Mouse (Mus musculus): ENCODE measurements at regions not wholly inside any gene's neighbourhood (a gene's known extent, or its start where the extent isn't known, plus 50 kb on each side); places are given as distances from the start of the nearest gene placed in this dataset.

DNA sequence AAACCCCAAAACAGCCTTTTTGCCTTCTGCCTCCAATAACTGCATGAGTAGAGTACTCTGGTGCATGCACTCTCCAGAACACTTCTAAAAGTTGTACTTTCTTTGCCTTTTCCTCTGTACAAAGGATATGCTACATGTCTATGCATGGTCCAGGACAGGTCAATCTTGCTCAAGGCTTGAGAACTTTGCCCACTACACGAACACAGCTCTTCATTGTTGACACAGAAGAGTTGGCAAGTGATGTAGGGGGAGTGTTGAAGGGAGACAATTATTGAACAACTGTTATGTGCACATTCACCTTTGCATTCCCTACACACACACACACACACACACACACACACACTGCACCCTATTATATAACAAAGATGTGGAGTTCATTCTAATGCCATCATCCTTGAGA, 264.5 kb upstream of the Gm6657 start:
- no peak for DNase-seq (ENCODE audit: extremely low spot score, low spot score)
- no peaks in the 10 kb centered on the region for H3K27me3 ChIP-seq (ENCODE audit: poor library complexity, severe bottlenecking)
- H3K4me1 ChIP-seq, result peaks cover 14% of the 10 kb centered on the region; the same call in 1 of the 2 replicates
- no peak overlapping the region for H3K27ac ChIP-seq
- H3K4me3 ChIP-seq, result no peak overlapping the region
- no peaks in the 10 kb centered on the region for H3K36me3 ChIP-seq (replicated peaks)
- 81% methylated on average over 1 of the region's 1 CpGs for WGBS
- H3K9me3 ChIP-seq, result no peaks in the 10 kb centered on the region

DNA sequence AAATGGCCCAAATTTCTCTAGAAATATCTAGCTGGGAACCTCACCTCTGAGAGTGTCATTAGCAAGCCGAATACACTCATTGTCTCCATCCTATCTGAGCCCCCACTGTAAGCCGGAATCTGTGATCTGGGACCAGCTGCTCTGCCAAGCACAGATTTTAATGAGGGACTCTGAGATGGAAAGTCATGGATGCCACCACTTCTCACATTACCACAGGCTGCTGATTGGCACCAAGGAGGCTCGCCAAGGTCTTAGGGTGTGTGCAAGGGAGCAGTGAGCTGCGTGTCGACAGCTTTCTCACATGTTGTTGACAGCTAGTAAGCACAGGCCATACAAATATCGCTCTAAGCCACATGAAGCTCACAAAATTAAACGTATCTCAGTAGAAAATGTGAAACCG, 250.1 kb upstream of the Gm6657 start:
- no peaks in the 10 kb centered on the region for H3K4me1 ChIP-seq
- H3K27ac ChIP-seq, result no peak overlapping the region
- DNase-seq (ENCODE audit: extremely low spot score, low spot score), result no peak
- WGBS, result 85% methylated on average over 8 of the region's 8 CpGs
- no peak overlapping the region for H3K4me3 ChIP-seq
- H3K9me3 ChIP-seq, result no peaks in the 10 kb centered on the region
- H3K36me3 ChIP-seq (replicated peaks), result no peaks in the 10 kb centered on the region
- H3K27me3 ChIP-seq (ENCODE audit: poor library complexity, severe bottlenecking), result no peaks in the 10 kb centered on the region

DNA sequence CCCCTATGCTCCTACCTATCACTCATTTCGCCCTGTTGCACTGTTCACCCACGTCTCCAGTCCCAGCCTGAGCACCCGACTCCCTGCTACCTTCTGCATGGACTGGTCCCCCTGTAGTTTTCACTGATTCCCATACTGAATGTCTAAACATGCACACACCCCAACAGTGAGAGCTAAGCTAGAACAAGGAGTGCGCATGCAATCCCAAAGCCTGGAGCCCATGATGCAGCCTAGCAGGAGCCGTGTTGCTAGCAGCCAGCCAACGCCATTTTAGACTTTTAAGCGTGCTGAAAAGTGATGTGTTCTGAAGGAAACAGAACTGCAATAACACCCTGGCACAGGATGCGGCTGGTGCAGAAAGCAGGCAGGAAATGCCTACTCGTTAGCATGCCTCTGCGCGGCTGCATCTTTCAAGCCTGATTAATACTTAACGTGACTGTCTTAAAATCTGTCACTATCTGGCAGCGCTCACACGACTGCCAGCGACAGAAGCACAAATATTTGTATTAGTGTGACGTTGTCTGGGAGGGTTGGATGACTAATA, 244.5 kb upstream of the Gm6657 start:
- no peaks in the 10 kb centered on the region for H3K9me3 ChIP-seq
- no peak overlapping the region for H3K4me3 ChIP-seq
- no peak overlapping the region for H3K27ac ChIP-seq
- no peak for DNase-seq (ENCODE audit: extremely low spot score, low spot score)
- 58% methylated on average over 16 of the region's 16 CpGs for WGBS
- H3K4me1 ChIP-seq, result peaks cover 8% of the 10 kb centered on the region
- H3K36me3 ChIP-seq (replicated peaks), result no peaks in the 10 kb centered on the region
- no peaks in the 10 kb centered on the region for H3K27me3 ChIP-seq (ENCODE audit: poor library complexity, severe bottlenecking)

DNA sequence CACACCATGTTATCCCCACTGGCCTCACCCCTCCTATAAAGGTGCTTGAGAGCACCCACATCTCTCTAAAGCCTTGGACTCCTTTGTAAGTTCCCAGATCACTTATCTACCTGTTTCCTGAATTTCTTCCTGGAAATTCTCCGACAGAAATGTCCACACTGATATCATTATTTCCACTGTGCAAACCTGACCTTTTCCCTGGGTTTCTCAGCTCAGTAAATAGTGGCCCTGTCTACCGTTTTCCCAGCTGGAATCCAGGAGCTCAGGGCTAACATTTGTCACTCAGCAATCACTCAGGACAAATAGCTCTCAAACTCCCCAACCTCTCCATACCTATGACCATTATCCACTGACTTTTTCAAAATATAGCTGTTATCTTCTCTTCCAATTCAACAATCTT, 241.6 kb upstream of the Gm6657 start:
- no peaks in the 10 kb centered on the region for H3K27me3 ChIP-seq (ENCODE audit: poor library complexity, severe bottlenecking)

DNA sequence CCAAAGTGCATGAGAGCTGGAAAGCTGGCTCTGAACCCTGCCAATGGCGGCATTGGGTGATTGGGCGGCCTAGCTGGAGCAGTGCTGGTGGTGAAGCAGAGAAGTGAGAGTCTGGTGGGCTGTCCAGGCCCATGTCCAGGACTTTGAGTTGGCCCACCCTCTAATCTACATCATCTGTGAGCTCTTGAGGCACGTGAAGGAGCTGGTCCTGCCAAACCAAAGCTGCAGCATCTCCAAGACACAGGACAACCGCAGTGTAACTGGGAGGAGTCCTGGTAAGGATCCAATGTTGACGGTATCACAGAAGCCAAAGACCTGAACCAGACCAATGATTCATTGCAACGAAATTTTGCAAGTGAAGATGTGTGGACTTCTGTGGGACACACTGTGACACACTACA, 231.4 kb upstream of the Gm6657 start:
- WGBS, result 88% methylated on average over 6 of the region's 6 CpGs
- H3K4me1 ChIP-seq, result peaks cover 6% of the 10 kb centered on the region; the same call in 1 of the 2 replicates
- no peak overlapping the region for H3K27ac ChIP-seq

More for the DNA sequence above, 241.6 kb upstream of the Gm6657 start:
- Histone ChIP-seq H3K36me3 (replicated peaks) (no peaks in the 10 kb centered on the region), H3K9me3 (no peaks in the 10 kb centered on the region), H3K27ac (no peak overlapping the region), H3K4me3 (no peak overlapping the region), H3K4me1 (peaks cover 15% of the 10 kb centered on the region)
- no peak for DNase-seq (ENCODE audit: extremely low spot score, low spot score)
- WGBS, result 71% methylated on average over 2 of the region's 2 CpGs

DNA sequence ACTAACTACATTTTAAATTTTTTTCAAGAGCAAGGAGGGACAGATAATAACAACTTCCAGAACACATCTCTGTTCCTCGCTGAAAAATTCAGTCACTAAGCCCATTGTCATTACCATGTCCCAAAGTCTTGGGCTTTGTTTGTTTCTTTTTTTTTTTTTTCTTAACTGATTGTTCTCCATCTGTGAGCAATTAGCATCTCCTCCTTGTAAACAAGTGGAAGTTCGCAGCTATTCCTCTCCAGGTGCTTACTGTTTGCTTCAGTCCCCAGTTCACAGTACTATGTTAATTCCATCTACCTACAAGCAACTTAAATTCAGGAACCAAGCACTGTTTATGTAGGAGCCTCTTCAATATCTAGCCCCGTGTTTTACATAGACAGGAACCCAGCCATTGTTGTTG, 225.5 kb upstream of the Gm6657 start:
- Histone ChIP-seq H3K4me3 (no peak overlapping the region), H3K36me3 (replicated peaks) (no peaks in the 10 kb centered on the region), H3K27me3 (ENCODE audit: poor library complexity, severe bottlenecking) (no peaks in the 10 kb centered on the region), H3K27ac (no peak overlapping the region), H3K4me1 (no peaks in the 10 kb centered on the region), H3K9me3 (no peaks in the 10 kb centered on the region)
- no peak for DNase-seq (ENCODE audit: extremely low spot score, low spot score)
- 70% methylated on average over 3 of the region's 3 CpGs for WGBS

More for the DNA sequence above, 231.4 kb upstream of the Gm6657 start:
- Histone ChIP-seq H3K4me3 (no peak overlapping the region), H3K27me3 (ENCODE audit: poor library complexity, severe bottlenecking) (no peaks in the 10 kb centered on the region), H3K36me3 (replicated peaks) (no peaks in the 10 kb centered on the region), H3K9me3 (no peaks in the 10 kb centered on the region)
- no peak for DNase-seq (ENCODE audit: extremely low spot score, low spot score)

DNA sequence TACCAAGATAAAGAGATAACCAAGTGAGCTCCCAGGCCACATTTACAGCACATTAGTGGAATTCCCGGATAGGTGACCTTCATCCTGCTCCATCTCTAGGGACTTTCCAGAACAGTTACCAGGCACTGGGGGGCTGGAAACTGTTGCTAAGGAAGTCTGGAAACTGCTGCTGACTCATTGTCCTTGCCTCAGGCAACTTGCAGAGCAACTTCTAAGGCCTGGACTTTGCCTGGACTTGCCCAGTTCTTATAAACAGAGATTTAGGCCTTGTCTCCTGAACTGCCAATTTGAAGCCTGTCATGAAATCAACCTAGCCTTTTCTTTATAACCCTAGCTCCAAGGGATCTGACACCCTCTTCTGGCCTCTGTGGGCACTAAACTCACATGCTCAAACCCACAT, 224.0 kb upstream of the Gm6657 start:
- no peak for DNase-seq (ENCODE audit: extremely low spot score, low spot score)
- Histone ChIP-seq H3K4me1 (no peaks in the 10 kb centered on the region), H3K4me3 (no peak overlapping the region), H3K9me3 (no peaks in the 10 kb centered on the region), H3K27ac (no peak overlapping the region), H3K27me3 (ENCODE audit: poor library complexity, severe bottlenecking) (no peaks in the 10 kb centered on the region), H3K36me3 (replicated peaks) (no peaks in the 10 kb centered on the region)
- 82% methylated on average over 1 of the region's 1 CpGs for WGBS

DNA sequence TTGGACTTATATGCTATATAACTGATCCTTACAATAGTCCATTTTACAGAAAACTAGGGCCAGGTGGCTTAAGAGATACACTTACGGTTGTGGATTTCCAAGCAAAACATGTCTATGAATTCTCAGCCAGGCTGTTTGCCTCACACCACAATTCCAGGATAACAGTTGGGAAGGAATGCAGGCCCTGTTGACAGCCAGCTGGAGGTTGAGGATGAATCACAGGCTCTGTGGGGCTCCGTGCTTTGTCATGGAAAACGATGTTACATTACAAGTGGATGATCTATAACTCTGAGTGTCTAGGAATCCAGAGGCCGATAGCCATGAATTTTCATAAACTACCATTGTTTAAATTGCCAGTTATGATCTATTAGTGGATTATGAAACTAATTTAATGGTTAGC, 221.9 kb upstream of the Gm6657 start:
- H3K9me3 ChIP-seq, result no peaks in the 10 kb centered on the region
- H3K36me3 ChIP-seq (replicated peaks), result no peaks in the 10 kb centered on the region
- H3K4me3 ChIP-seq, result no peak overlapping the region
- WGBS, result 73% methylated on average over 4 of the region's 4 CpGs
- no peaks in the 10 kb centered on the region for H3K27me3 ChIP-seq (ENCODE audit: poor library complexity, severe bottlenecking)
- DNase-seq (ENCODE audit: extremely low spot score, low spot score), result no peak
- H3K27ac ChIP-seq, result no peak overlapping the region
- H3K4me1 ChIP-seq, result no peaks in the 10 kb centered on the region

DNA sequence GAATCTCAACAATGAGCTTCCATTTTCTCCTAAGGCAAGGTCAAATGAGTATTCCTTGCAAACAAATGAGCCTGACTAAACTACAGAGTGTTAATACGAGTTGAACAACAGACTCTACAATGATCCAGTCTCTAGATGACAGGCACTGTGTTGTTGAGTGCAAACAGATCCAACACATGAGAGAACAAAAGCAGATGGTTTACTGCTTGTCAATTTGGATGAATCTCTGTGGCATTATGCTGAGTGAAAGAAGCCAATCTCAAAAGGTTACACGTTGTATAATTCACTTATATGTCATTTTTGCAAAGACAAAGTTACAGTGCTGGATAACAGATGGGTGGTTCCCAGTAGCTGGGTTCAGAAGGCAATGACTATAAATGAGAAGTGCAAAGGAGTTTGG, 217.1 kb upstream of the Gm6657 start:
- no peak overlapping the region for H3K27ac ChIP-seq
- 75% methylated on average over 2 of the region's 2 CpGs for WGBS
- no peaks in the 10 kb centered on the region for H3K4me1 ChIP-seq
- H3K9me3 ChIP-seq, result no peaks in the 10 kb centered on the region
- H3K27me3 ChIP-seq (ENCODE audit: poor library complexity, severe bottlenecking), result no peaks in the 10 kb centered on the region
- H3K4me3 ChIP-seq, result no peak overlapping the region
- no peak for DNase-seq (ENCODE audit: extremely low spot score, low spot score)
- H3K36me3 ChIP-seq (replicated peaks), result no peaks in the 10 kb centered on the region

DNA sequence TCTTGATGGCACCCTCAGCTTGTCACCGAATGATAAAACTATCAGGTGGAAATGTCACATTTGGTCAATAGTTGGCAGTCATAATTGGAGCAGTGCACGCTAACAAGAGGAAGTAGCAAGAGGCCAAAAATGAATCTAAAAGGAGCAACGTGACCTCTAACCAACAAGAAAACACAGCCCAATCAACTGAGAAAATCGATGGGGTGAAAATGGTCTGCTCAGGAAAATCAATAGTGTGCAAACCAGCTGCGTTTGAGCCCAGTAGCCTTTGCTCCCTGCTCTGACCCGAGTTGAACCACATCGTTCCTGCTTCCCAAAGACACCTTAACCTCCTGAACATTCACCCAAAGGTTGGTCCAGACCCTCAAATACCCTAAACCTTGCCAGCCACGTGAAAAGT, 207.3 kb upstream of the Gm6657 start:
- no peak for DNase-seq (ENCODE audit: extremely low spot score, low spot score)
- H3K27me3 ChIP-seq (ENCODE audit: poor library complexity, severe bottlenecking), result no peaks in the 10 kb centered on the region
- H3K4me1 ChIP-seq, result peaks cover 19% of the 10 kb centered on the region
- no peak overlapping the region for H3K4me3 ChIP-seq
- WGBS, result 85% methylated on average over 8 of the region's 8 CpGs
- no peaks in the 10 kb centered on the region for H3K36me3 ChIP-seq (replicated peaks)
- H3K27ac ChIP-seq, result no peak overlapping the region
- no peaks in the 10 kb centered on the region for H3K9me3 ChIP-seq

DNA sequence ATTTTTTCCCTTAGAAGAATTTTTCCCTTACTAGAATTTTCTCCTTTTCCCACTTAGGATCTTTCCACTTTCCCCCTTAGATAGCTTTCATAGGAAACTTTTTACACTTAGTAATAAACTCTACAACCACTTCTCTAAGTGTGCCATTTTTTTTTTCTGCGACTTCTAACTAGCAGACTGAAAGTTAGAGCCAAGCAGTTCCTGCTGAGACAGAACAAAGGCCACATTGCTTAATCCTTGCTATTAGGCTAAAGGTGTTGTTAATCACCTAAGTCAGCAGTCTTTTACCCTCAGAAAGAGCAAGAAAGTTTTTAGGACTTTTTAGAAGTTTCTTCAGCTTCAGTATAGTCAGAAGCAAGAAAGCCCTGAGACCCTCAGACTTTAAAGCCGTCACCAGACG, 204.3 kb upstream of the Gm6657 start:
- H3K4me3 ChIP-seq, result no peak overlapping the region
- H3K9me3 ChIP-seq, result no peaks in the 10 kb centered on the region
- peaks cover 23% of the 10 kb centered on the region for H3K4me1 ChIP-seq
- no peaks in the 10 kb centered on the region for H3K36me3 ChIP-seq (replicated peaks)
- DNase-seq (ENCODE audit: extremely low spot score, low spot score), result no peak
- no peaks in the 10 kb centered on the region for H3K27me3 ChIP-seq (ENCODE audit: poor library complexity, severe bottlenecking)
- 28% methylated on average over 3 of the region's 3 CpGs for WGBS
- no peak overlapping the region for H3K27ac ChIP-seq

DNA sequence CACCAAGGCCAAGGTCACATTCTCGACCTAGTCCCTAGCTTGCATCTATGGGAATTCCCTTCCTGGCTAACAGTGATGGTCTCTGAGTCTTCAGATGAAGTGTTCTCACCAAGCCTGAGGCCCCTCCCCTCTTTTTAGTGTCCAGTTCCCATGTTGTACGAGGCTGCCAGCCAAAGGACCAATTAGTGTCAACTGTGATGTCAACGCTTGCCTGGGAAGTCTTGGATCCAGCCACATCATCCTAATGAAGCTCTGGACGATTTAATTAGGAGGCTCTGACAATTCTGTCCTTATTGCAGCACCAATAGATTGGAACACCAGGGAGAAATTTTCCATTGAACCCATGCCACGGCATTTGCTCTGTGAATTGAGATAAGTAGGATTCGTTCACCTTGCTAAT, 202.4 kb upstream of the Gm6657 start:
- H3K4me3 ChIP-seq, result no peak overlapping the region
- no peaks in the 10 kb centered on the region for H3K9me3 ChIP-seq
- peaks cover 23% of the 10 kb centered on the region for H3K4me1 ChIP-seq
- H3K36me3 ChIP-seq (replicated peaks), result no peaks in the 10 kb centered on the region
- DNase-seq (ENCODE audit: extremely low spot score, low spot score), result peak; percentile 25
- H3K27me3 ChIP-seq (ENCODE audit: poor library complexity, severe bottlenecking), result no peaks in the 10 kb centered on the region
- WGBS, result 58% methylated on average over 6 of the region's 6 CpGs
- H3K27ac ChIP-seq, result peak overlapping the region; percentile 25; the same call in 1 of the 2 replicates

DNA sequence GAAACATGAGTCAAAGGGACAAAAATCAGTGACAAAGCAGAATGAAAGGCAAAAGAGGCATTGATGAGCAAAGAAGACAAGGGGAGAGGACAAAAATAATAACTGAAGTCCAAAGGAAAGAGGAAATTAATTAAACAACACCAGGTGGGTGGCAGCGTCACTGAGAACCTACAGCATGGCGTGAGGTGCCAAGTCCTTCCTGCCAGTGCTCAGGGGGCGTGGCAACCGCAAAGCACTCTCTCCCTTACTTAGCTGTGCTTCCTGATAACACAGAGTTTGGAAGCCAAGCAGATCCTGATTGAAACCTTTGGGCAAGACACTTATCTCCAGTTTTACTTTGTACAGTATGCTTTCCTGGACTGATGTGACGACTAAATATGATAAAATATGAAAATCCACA, 199.9 kb upstream of the Gm6657 start:
- H3K9me3 ChIP-seq, result no peaks in the 10 kb centered on the region; the same call in 1 of the 2 replicates
- 83% methylated on average over 5 of the region's 5 CpGs for WGBS
- H3K27ac ChIP-seq, result no peak overlapping the region
- no peak overlapping the region for H3K4me3 ChIP-seq
- no peaks in the 10 kb centered on the region for H3K36me3 ChIP-seq (replicated peaks)
- peaks cover 23% of the 10 kb centered on the region for H3K4me1 ChIP-seq
- no peak for DNase-seq (ENCODE audit: extremely low spot score, low spot score)
- H3K27me3 ChIP-seq (ENCODE audit: poor library complexity, severe bottlenecking), result no peaks in the 10 kb centered on the region

DNA sequence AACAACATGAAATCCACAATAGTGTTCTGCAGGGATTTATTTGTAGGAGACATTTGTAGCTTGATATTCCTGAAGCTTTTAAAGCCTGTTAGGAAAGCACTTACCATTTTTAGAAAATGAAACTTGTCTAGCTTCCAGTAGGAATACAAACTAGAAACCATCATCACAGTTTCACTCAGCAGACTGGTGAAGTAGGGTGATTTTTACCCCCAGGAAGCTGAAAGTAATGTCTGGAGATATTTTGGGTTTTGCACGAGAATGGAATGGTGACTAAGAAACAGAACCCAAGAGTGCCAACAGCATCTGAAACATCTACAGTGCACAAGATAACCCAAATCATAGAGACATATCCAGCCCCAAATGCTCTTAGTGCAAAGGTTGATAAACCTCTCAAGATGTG, 196.1 kb upstream of the Gm6657 start:
- DNase-seq (ENCODE audit: extremely low spot score, low spot score), result no peak

More for the DNA sequence above, 196.1 kb upstream of the Gm6657 start:
- no peaks in the 10 kb centered on the region; the same call in 1 of the 2 replicates for H3K9me3 ChIP-seq
- H3K27ac ChIP-seq, result no peak overlapping the region
- H3K4me3 ChIP-seq, result no peak overlapping the region
- 91% methylated on average over 1 of the region's 1 CpGs for WGBS
- no peaks in the 10 kb centered on the region for H3K27me3 ChIP-seq (ENCODE audit: poor library complexity, severe bottlenecking)
- H3K36me3 ChIP-seq (replicated peaks), result no peaks in the 10 kb centered on the region
- no peaks in the 10 kb centered on the region for H3K4me1 ChIP-seq
